Mouse (Mus musculus) CH12.LX (cell line): ENCODE data around the gene Pdp2. TPM values are rescaled to one million over a fixed set of nuclear protein-coding genes. Genes with fewer than 3 reads are reported as not detected.

ENCODE experiments used
- DNase-seq: peaks from one replicate; pipeline ENCODE4 v3.0.0-alpha.2; 2013; ENCODE audit errors: extremely low read depth
- H3K27ac ChIP-seq: 2 replicates; pipeline ENCODE4 v1.5.1; 2012; ENCODE audit warnings: low read depth, mild to moderate bottlenecking, control low read depth, moderate library complexity; ENCODE audit not compliant: insufficient read depth
- H3K27me3 ChIP-seq: replicated peaks from 2 replicates; pipeline ENCODE3; 2012; ENCODE audit warnings: inconsistent platforms
- H3K36me3 ChIP-seq, 2 experiments: replicated peaks in 1 of 2; 2 replicates each; pipeline versions ENCODE3 to v1.6.1; 2012; ENCODE audit warnings: inconsistent platforms in 1 of 2, low read length in 1 of 2, mild to moderate bottlenecking in 1 of 2, mixed read lengths in 1 of 2, moderate library complexity in 1 of 2; ENCODE audit not compliant: control insufficient read depth in 1 of 2, insufficient read depth in 1 of 2
- H3K4me1 ChIP-seq, 2 experiments: 2 replicates each; pipeline ENCODE4 v1.6.1; 2012; ENCODE audit warnings: inconsistent platforms in 1 of 2, moderate library complexity in 1 of 2; ENCODE audit not compliant: insufficient read depth in 2 of 2, control insufficient read depth in 1 of 2
- H3K4me2 ChIP-seq: 2 replicates; pipeline ENCODE4 v1.6.1; 2012; ENCODE audit warnings: low read depth, mild to moderate bottlenecking, control low read depth; ENCODE audit not compliant: poor library complexity, insufficient read depth, severe bottlenecking
- H3K4me3 ChIP-seq, 3 experiments: fragments of 150-350 bp in 1 of 3; sonication (generic) in 1 of 3; replicated peaks in 1 of 3; 2 replicates each; pipeline versions ENCODE3 to v1.5.1; 2011 to 2012; ENCODE audit warnings: low read depth in 2 of 3, low read length in 2 of 3, mild to moderate bottlenecking in 2 of 3, moderate library complexity in 2 of 3, control low read depth in 1 of 3, improper control_type of control experiment in 1 of 3, inconsistent platforms in 1 of 3, mixed read lengths in 1 of 3; ENCODE audit not compliant: poor library complexity in 1 of 3
- H3K79me2 ChIP-seq: replicated peaks from 2 replicates; pipeline ENCODE4 v1.6.1; 2012; ENCODE audit warnings: mild to moderate bottlenecking, moderate library complexity; ENCODE audit not compliant: control insufficient read depth, poor library complexity, insufficient read depth, severe bottlenecking; ENCODE audit errors: extremely low read depth
- H3K9ac ChIP-seq: 2 replicates; pipeline ENCODE4 v1.6.1; 2012; ENCODE audit warnings: low read depth, mild to moderate bottlenecking, control low read depth, moderate library complexity; ENCODE audit not compliant: insufficient read depth
- H3K9me3 ChIP-seq: replicated peaks from 2 replicates; pipeline ENCODE3; 2012; ENCODE audit warnings: low read length, inconsistent platforms, mixed read lengths
- CHD1 ChIP-seq: IDR thresholded peaks from 2 replicates; pipeline ENCODE4 v1.6.1; 2012; ENCODE audit warnings: low read depth, low read length, improper control_type of control experiment, inconsistent platforms
- CHD2 ChIP-seq: IDR thresholded peaks from 2 replicates; pipeline ENCODE4 v1.6.1; 2011; ENCODE audit warnings: low read length, improper control_type of control experiment
- HCFC1 ChIP-seq: IDR thresholded peaks from 2 replicates; pipeline ENCODE4 v1.6.1; 2012; ENCODE audit warnings: low read depth, mild to moderate bottlenecking, inconsistent platforms, low read length, improper control_type of control experiment
- IRF4 ChIP-seq: IDR thresholded peaks from 2 replicates; pipeline ENCODE4 v1.6.1; 2014; ENCODE audit warnings: low read depth, mild to moderate bottlenecking, inconsistent platforms, low read length, improper control_type of control experiment
- JUN ChIP-seq: IDR thresholded peaks from 2 replicates; pipeline ENCODE4 v1.6.1; 2011; ENCODE audit warnings: low read depth, mild to moderate bottlenecking, low read length, improper control_type of control experiment, moderate library complexity; ENCODE audit not compliant: insufficient read depth
- MAX ChIP-seq: IDR thresholded peaks from 2 replicates; pipeline ENCODE4 v1.6.1; 2011; ENCODE audit warnings: low read length, improper control_type of control experiment
- MAZ ChIP-seq: IDR thresholded peaks from 2 replicates; pipeline ENCODE4 v1.6.1; 2012; ENCODE audit warnings: low read depth, mild to moderate bottlenecking, inconsistent platforms, low read length, improper control_type of control experiment, moderate library complexity
- MEF2A ChIP-seq: IDR thresholded peaks from 2 replicates; pipeline ENCODE4 v1.6.1; 2014; ENCODE audit warnings: low read depth, mild to moderate bottlenecking, inconsistent platforms, low read length, improper control_type of control experiment, borderline replicate concordance
- MYC ChIP-seq: IDR thresholded peaks from 2 replicates; pipeline ENCODE4 v1.6.1; 2011; ENCODE audit warnings: low read depth, mild to moderate bottlenecking, improper control_type of control experiment, low read length
- NELFE ChIP-seq: IDR thresholded peaks from 2 replicates; pipeline ENCODE4 v1.6.1; 2011; ENCODE audit warnings: low read depth, low read length, improper control_type of control experiment
- PAX5 ChIP-seq: IDR thresholded peaks from 2 replicates; pipeline ENCODE4 v1.6.1; 2012; ENCODE audit warnings: low read length, inconsistent platforms, mixed read lengths
- RCOR1 ChIP-seq: conservative IDR thresholded peaks from 2 replicates; pipeline ENCODE4 v1.6.1; 2012; ENCODE audit warnings: low read depth, mild to moderate bottlenecking, inconsistent platforms, low read length, improper control_type of control experiment
- SMC3 ChIP-seq: IDR thresholded peaks from 2 replicates; pipeline ENCODE4 v1.6.1; 2011; ENCODE audit warnings: low read depth, low read length, improper control_type of control experiment
- UBTF ChIP-seq: IDR thresholded peaks from 2 replicates; pipeline ENCODE4 v1.6.1; 2012; ENCODE audit warnings: low read depth, mild to moderate bottlenecking, inconsistent platforms, low read length, improper control_type of control experiment, moderate library complexity
- USF1 ChIP-seq: IDR thresholded peaks from 2 replicates; pipeline ENCODE4 v1.6.1; 2014; ENCODE audit warnings: low read depth, mild to moderate bottlenecking, inconsistent platforms, low read length, improper control_type of control experiment
- USF2 ChIP-seq: conservative IDR thresholded peaks from 2 replicates; pipeline ENCODE4 v1.6.1; 2011; ENCODE audit warnings: low read depth, low read length, improper control_type of control experiment
- ZKSCAN1 ChIP-seq: IDR thresholded peaks from 2 replicates; pipeline ENCODE4 v1.6.1; 2012; ENCODE audit warnings: low read depth, inconsistent platforms, low read length, improper control_type of control experiment, borderline replicate concordance
- ZNF384 ChIP-seq: IDR thresholded peaks from 2 replicates; pipeline ENCODE4 v1.6.1; 2012; ENCODE audit warnings: low read depth, low read length, improper control_type of control experiment, inconsistent platforms
- dilution Hi-C: fragments of 300-500 bp; cut with MboI; formaldehyde crosslinking; loops from 2 replicates; pipeline ENCODE4 v1.14.3; 2020; ENCODE audit warnings: low sequenced_read_pairs; ENCODE audit not compliant: extremely low pct_unique_long_range_greater_than_20kb, extremely low pct_ligation_motif_present
- in situ Hi-C: fragments of 300-500 bp; cut with MboI; formaldehyde crosslinking; loops from 3 replicates; pipeline ENCODE4 v1.14.3; 2019; ENCODE audit warnings: low sequenced_read_pairs, low pct_ligation_motif_present, low pct_unique_long_range_greater_than_20kb, mixed read lengths
- polyA plus RNA-seq: library from polyadenylated mRNA; unstranded; fragments of >175 nt; gene quantifications from 2 replicates; pipeline ENCODE4 v1.2.1, GENCODE M21; 2012; ENCODE audit warnings: low read depth; ENCODE audit not compliant: insufficient read length
- total RNA-seq, 2 experiments: library from RNA; depleted of rRNA; stranded (reverse); fragments of 300-350 nt in 1 of 2; fragments of >200 nt in 1 of 2; gene quantifications; 2 replicates each; pipeline ENCODE4 v1.2.3; 2012 to 2014

Pdp2 gene
- total and polyA plus RNA-seq, 3 experiments = 7.6 to 9.6 (median 8.7) TPM

- H3K4me1 ChIP-seq = peaks cover 6 to 46% of the 10 kb centered on the region in 2 experiments
- TF ChIP-seq JUN (no peak), USF2 (no peak)
- TF ChIP-seq, all 38 proteins: peak for 0
- no peak overlapping the region for H3K9ac ChIP-seq
- no peaks in the 10 kb centered on the region for H3K9me3 ChIP-seq
- dilution Hi-C loops = no loop called here
- H3K36me3 ChIP-seq = no peaks in the 10 kb centered on the region
- no peak overlapping the region for H3K4me3 ChIP-seq
- in situ Hi-C loops = no loop called here
- no peaks in the 10 kb centered on the region for H3K79me2 ChIP-seq
- H3K27me3 ChIP-seq = no peaks in the 10 kb centered on the region
- no peak overlapping the region for H3K27ac ChIP-seq
- no peak for DNase-seq
- H3K4me2 ChIP-seq = no peak overlapping the region
Measured at GRCm38 (mm10) chr8:104610185-104610766, 19.0 kb downstream of the Pdp2 start.

DNA sequence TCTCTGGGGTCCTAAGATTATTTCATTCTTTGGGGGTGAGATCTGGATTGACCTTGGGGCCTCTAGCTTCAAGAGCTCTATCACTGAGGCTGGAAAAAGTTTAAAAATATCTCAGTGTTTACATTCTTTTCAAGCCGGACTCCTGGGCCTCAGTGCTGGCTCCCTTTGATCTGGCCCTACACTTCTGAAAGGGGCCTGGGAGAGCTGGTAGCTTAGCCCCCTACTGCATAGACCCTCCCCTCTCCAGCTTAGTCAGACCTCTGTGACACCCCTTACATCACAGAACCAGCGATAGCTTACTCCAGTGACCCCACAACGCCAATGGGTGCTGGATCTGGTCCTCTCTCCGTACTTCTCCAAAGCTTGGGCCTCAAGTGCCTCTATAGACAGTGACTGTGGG, 20.4 kb downstream of the Pdp2 start:
- no peak overlapping the region for H3K9ac ChIP-seq
- in situ Hi-C loops (no loop called here), dilution Hi-C loops (no loop called here)
- no peak overlapping the region for H3K27ac ChIP-seq
- no peaks in the 10 kb centered on the region for H3K79me2 ChIP-seq
- TF ChIP-seq CHD2 (no peak), MAZ (no peak), CHD1 (no peak), HCFC1 (no peak), SMC3 (no peak), MYC (no peak), ZKSCAN1 (no peak), MEF2A (no peak), PAX5 (no peak), USF2 (no peak), RCOR1 (no peak), NELFE (no peak), UBTF (no peak)
- H3K36me3 ChIP-seq = no peaks in the 10 kb centered on the region
- peaks cover 2% of the 10 kb centered on the region for H3K27me3 ChIP-seq
- H3K4me2 ChIP-seq = no peak overlapping the region
- peaks cover 2 to 33% of the 10 kb centered on the region in 2 experiments; a peak in 3 of 4 replicates for H3K4me1 ChIP-seq
- no peak for DNase-seq
- H3K9me3 ChIP-seq = no peaks in the 10 kb centered on the region
- H3K4me3 ChIP-seq = no peak overlapping the region

DNA sequence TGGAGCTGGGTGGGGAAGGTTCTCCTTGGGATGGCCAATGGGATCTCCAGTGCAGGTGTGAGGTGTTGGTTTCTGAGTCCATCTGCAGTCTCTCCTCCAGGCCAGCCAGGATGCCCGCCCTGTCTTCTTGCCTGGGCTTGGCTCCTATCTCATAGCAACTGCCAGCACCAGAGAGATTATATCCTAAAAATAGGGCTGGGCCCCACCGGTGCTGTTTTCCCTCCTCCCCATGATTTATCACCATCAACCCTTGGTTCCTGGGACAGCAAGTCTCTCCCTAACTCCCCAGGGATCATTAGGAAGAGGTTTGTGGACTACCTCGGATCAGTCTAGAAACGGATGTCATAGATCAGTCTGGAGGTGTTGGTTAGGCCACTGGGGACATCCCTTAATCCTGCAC, 21.9 kb downstream of the Pdp2 start:
- dilution Hi-C loops (no loop called here), in situ Hi-C loops (no loop called here)
- H3K27me3 ChIP-seq = peaks cover 2% of the 10 kb centered on the region
- no peak overlapping the region for H3K4me3 ChIP-seq
- no peak overlapping the region for H3K4me2 ChIP-seq
- H3K79me2 ChIP-seq = no peaks in the 10 kb centered on the region
- no peaks in the 10 kb centered on the region for H3K36me3 ChIP-seq
- H3K9ac ChIP-seq = no peak overlapping the region
- H3K9me3 ChIP-seq = no peaks in the 10 kb centered on the region
- H3K27ac ChIP-seq = no peak overlapping the region
- H3K4me1 ChIP-seq = peaks cover 2 to 18% of the 10 kb centered on the region in 2 experiments; a peak in 3 of 4 replicates
- DNase-seq = no peak
- TF ChIP-seq ZNF384 (no peak), MEF2A (no peak), MAX (no peak), CHD1 (no peak), IRF4 (no peak), MAZ (no peak), USF1 (no peak), PAX5 (no peak), CHD2 (no peak)
